ENCODE assay signal across 11 mouse cellular contexts in the genomic region with DNA sequence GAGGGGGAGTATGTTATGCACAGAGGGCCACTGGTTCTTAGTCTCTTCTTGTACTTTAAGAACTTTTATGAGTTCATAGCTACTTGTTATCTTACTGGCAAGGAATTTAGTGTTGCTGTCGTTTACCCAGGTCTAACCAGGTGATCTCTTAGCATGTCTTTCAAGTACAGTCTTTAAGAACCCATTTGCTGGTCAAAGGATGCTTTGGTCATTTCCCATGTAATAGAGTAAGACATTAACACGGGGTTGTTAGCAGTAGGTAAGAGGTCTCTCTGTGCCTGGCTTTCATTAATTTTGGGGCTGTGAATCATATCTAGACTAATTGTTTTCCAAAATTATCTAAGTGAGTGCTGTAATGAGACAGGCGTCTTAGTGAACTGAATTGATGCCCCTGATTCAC. TPM values are rescaled to one million over a fixed set of nuclear protein-coding genes. Genes with fewer than 3 reads are reported as not detected.
DNase-seq lines count a peak whose midpoint lies in the region; ATAC-seq lines count a peak whose summit lies in the region.
"Had no signal": no experiment of that assay in that cellular context is flagged by ENCODE, and none has a peak within 500 bp of the region (broad histone marks: within the 10 kb centered on the region; RNA-seq: fewer than 3 reads in every experiment).

No protein-coding gene starts in this region.

- intact Hi-C loops in heart, postnatal 10 days (cut with DNase I): loop anchor here (5.0 to 10.0 kb wide), 2 partner anchors 102 to 781 kb away; a partner anchor contains a TSS

- H3K36me3 ChIP-seq in heart, embryonic 12.5 days: peaks cover 18% of the 10 kb centered on the region
- H3K36me3 ChIP-seq in hindbrain, embryonic 13.5 days: peaks cover 18% of the 10 kb centered on the region
- H3K36me3 ChIP-seq in liver, embryonic 16.5 days (ENCODE audit: control insufficient read depth, insufficient read depth): peaks cover 2% of the 10 kb centered on the region; the same call in 1 of the 2 replicates

- no peak overlapping the region for H3K9ac ChIP-seq in heart, embryonic 12.5 days
- H3K9ac ChIP-seq in hindbrain, embryonic 13.5 days: no peak overlapping the region
- H3K9ac ChIP-seq in liver, embryonic 16.5 days (ENCODE audit: low read depth, low read length): no peak overlapping the region

- H3K4me1 ChIP-seq in heart, embryonic 12.5 days (replicated peaks): peaks cover 12% of the 10 kb centered on the region
- H3K4me1 ChIP-seq in hindbrain, embryonic 13.5 days (replicated peaks): peaks cover 19% of the 10 kb centered on the region
- H3K4me1 ChIP-seq in liver, embryonic 16.5 days (ENCODE audit: control insufficient read depth, low read depth, low read length): peaks cover 4% of the 10 kb centered on the region; the same call in 1 of the 2 replicates

- H3K4me3 ChIP-seq in heart, embryonic 12.5 days: no peak overlapping the region
- peak overlapping the region; percentile 91; the same call in 1 of the 2 replicates for H3K4me3 ChIP-seq in hindbrain, embryonic 13.5 days
- no peak overlapping the region for H3K4me3 ChIP-seq in liver, embryonic 16.5 days (ENCODE audit: low read depth, low read length)

- no peak overlapping the region for H3K27ac ChIP-seq in heart, embryonic 12.5 days (ENCODE audit: poor library complexity, severe bottlenecking)
- H3K27ac ChIP-seq in hindbrain, embryonic 13.5 days: no peak overlapping the region
- H3K27ac ChIP-seq in liver, embryonic 16.5 days (ENCODE audit: low read length): no peak overlapping the region

- DNase-seq in heart, postnatal 10 days: no peak
- peak; percentile 7 for DNase-seq in 3T3-L1 (ENCODE audit: low read depth, low spot score)
- DNase-seq in left cerebral cortex, adult 8-10 months (ENCODE audit: low spot score in 2 of 2): no peak
- no peak for DNase-seq in thymus, adult 18-20 months
- DNase-seq: cerebellum, adult 2 months; gastrocnemius, postnatal 10 days; layer of hippocampus, postnatal 36 days had no signal

- ATAC-seq in heart, embryonic 12.5 days (ENCODE audit: insufficient number of reproducible peaks, low FRiP score): no peak
- ATAC-seq in hindbrain, embryonic 13.5 days (ENCODE audit: low FRiP score): no peak
- no peak for ATAC-seq in liver, embryonic 16.5 days (ENCODE audit: low read depth)
- ATAC-seq in megakaryocyte, adult 5-6 weeks (ENCODE audit: poor library complexity, severe bottlenecking): no peak

- no peaks in the 10 kb centered on the region for H3K9me3 ChIP-seq in heart, embryonic 12.5 days (replicated peaks)
- no peaks in the 10 kb centered on the region for H3K9me3 ChIP-seq in hindbrain, embryonic 13.5 days
- H3K9me3 ChIP-seq in liver, embryonic 16.5 days (replicated peaks; ENCODE audit: control insufficient read depth, low read length): no peaks in the 10 kb centered on the region

- peak overlapping the region; percentile 7; the same call in 1 of the 2 replicates for H3K4me2 ChIP-seq in heart, embryonic 12.5 days
- peak overlapping the region; percentile 61 for H3K4me2 ChIP-seq in hindbrain, embryonic 13.5 days
- peak overlapping the region; percentile 81; the same call in 1 of the 2 replicates for H3K4me2 ChIP-seq in liver, embryonic 16.5 days (ENCODE audit: low read depth, low read length)

- H3K27me3 ChIP-seq in heart, embryonic 12.5 days (replicated peaks): no peaks in the 10 kb centered on the region
- H3K27me3 ChIP-seq in hindbrain, embryonic 13.5 days: 0 out of 2 replicates have a peak, but pooled peaks cover 4% of the 10 kb centered on the region
- no peaks in the 10 kb centered on the region for H3K27me3 ChIP-seq in liver, embryonic 16.5 days (ENCODE audit: control insufficient read depth, insufficient read depth, low read depth, low read length)

- WGBS in heart, embryonic 12.5 days: 68% methylated on average over 3 of the region's 3 CpGs
- WGBS in hindbrain, embryonic 13.5 days: 79% methylated on average over 3 of the region's 3 CpGs
- WGBS in liver, embryonic 16.5 days (ENCODE audit: insufficient replicate concordance): 53% methylated on average over 3 of the region's 3 CpGs

RNA-seq across cellular contexts. Expression of a gene that starts 1.8 kb away (rescaled TPM):
- polyA plus RNA-seq in heart, embryonic 12.5 days (2016; fragmentation: Nextera tagmentation; extraction: Ambion mirVana): 30.1 and 34.9 TPM in 2 replicates
- 10 to 100 TPM; 14.6 to 16.8 TPM for total RNA-seq in heart, postnatal 10 days (2021)
- polyA plus RNA-seq in hindbrain, embryonic 13.5 days (2015; fragmentation: Nextera tagmentation; extraction: Ambion mirVana): 36.8 and 38.9 TPM in 2 replicates
- polyA plus RNA-seq in liver, embryonic 16.5 days (2015; fragmentation: Nextera tagmentation; extraction: Ambion mirVana): 9.2 and 10.0 TPM in 2 replicates
- total RNA-seq in left cerebral cortex, adult 8-10 months (2022): 10 to 100 TPM; 22.1 to 26.6 (median 24.4) TPM
- total RNA-seq in megakaryocyte, adult 5-6 weeks (2015): 33.5 and 39.0 TPM in 2 replicates
- total RNA-seq in megakaryocyte, adult 5-6 weeks (2017): 55.4 and 79.2 TPM in 2 replicates

RNA-seq across cellular contexts. Expression of a gene that starts 11.4 kb away (rescaled TPM):
- polyA plus RNA-seq in heart, embryonic 12.5 days (2016; fragmentation: Nextera tagmentation; extraction: Ambion mirVana): 13.3 and 14.8 TPM in 2 replicates
- 10 to 100 TPM; 30.6 to 31.3 TPM for total RNA-seq in heart, postnatal 10 days (2021)
- polyA plus RNA-seq in hindbrain, embryonic 13.5 days (2015; fragmentation: Nextera tagmentation; extraction: Ambion mirVana): 15.7 and 17.1 TPM in 2 replicates
- polyA plus RNA-seq in liver, embryonic 16.5 days (2015; fragmentation: Nextera tagmentation; extraction: Ambion mirVana): 0.36 and 0.44 TPM in 2 replicates
- total RNA-seq in left cerebral cortex, adult 8-10 months (2022): 1 to 10 TPM; 1.5 to 3.6 (median 2.4) TPM
- total RNA-seq in megakaryocyte, adult 5-6 weeks (2015): not detected in 2 replicates
- total RNA-seq in megakaryocyte, adult 5-6 weeks (2017): not detected in 2 replicates

Comparison
In these comparisons a context has a peak if more than half of its experiments do, and no peak if none do; other contexts are left out.
1. H3K4me2 ChIP-seq: peak in every context shown above with its lines; median percentile 81 in liver, embryonic 16.5 days; 61 in hindbrain, embryonic 13.5 days; 7 in heart, embryonic 12.5 days.
2. RNA of a gene that starts 11.4 kb away (total RNA-seq): 30.6 to 31.3 TPM in heart, postnatal 10 days; 1.5 to 3.6 TPM in left cerebral cortex, adult 8-10 months and not detected in megakaryocyte, adult 5-6 weeks; every median in the first group is over 4 times any median in the second.